Mouse (Mus musculus) kidney, adult 2 months (tissue): ENCODE measurements around the gene Tsacc.

Experiments
- CTCF ChIP-seq: fragments of 200-500 bp; conservative IDR thresholded peaks from 2 replicates; pipeline ENCODE4 v1.5.1; 2011; ENCODE audit warnings: low read depth, mild to moderate bottlenecking, control low read depth, low read length, moderate library complexity, mixed read lengths; ENCODE audit not compliant: insufficient read depth, insufficient read length
- POLR2A ChIP-seq: fragments of 200-500 bp; IDR thresholded peaks from one replicate; pipeline ENCODE4 v1.6.1; 2011; ENCODE audit warnings: low read depth, low read length, control low read depth

- TF ChIP-seq CTCF (no peak), POLR2A (no peak)
Measured at GRCm38 (mm10) chr3:88268991-88269390, 27.8 kb downstream of the Tsacc start.
